Mouse (Mus musculus) cerebellum, postnatal 36 days (tissue): Measurements from ENCODE around the gene Kifc1.
"Not testable (repeated sequence)": the region's sequence is repeated elsewhere in the genome, so short reads cannot be mapped to it uniquely, and the experiment has no call there.

Source experiments
- DNase-seq, 2 experiments: peaks; one replicate each; pipeline ENCODE4 v3.0.0; 2021 to 2022; ENCODE audit warnings: mixed read lengths in 2 of 2

Gene Kifc1

GRCm38 (mm10) chr17:33918293-33919203 lies 28.1 kb upstream of the Kifc1 start:
- DNase-seq = no peak

- no peak for DNase-seq
Observed at GRCm38 (mm10) chr17:33917656-33918292, 27.3 kb upstream of the Kifc1 start.

GRCm38 (mm10) chr17:33916847-33917655 lies 26.6 kb upstream of the Kifc1 start:
- DNase-seq = no peak

- DNase-seq = no peak
Observed at GRCm38 (mm10) chr17:33916294-33916693, 25.8 kb upstream of the Kifc1 start.

- DNase-seq = peak; percentile 96 to 99
Observed at GRCm38 (mm10) chr17:33915671-33916250, 25.3 kb upstream of the Kifc1 start, which contains the start of the genes Tapbp and Zbtb22. Gene Tapbp (plus strand): TSS chr17:33915899. Gene Zbtb22 (plus strand): TSS chr17:33915904.

GRCm38 (mm10) chr17:33914969-33915391 lies 24.5 kb upstream of the Kifc1 start:
- no peak for DNase-seq

GRCm38 (mm10) chr17:33913905-33914304 lies 23.4 kb upstream of the Kifc1 start:
- no peak for DNase-seq

- no peak for DNase-seq
Observed at GRCm38 (mm10) chr17:33913264-33913663, 22.8 kb upstream of the Kifc1 start.

- no peak for DNase-seq
Observed at GRCm38 (mm10) chr17:33911813-33912414, 21.5 kb upstream of the Kifc1 start.

- no peak for DNase-seq
Observed at GRCm38 (mm10) chr17:33911052-33911812, 20.8 kb upstream of the Kifc1 start.

- no peak for DNase-seq
Observed at GRCm38 (mm10) chr17:33910346-33911051, 20.0 kb upstream of the Kifc1 start.

- DNase-seq = no peak
Observed at GRCm38 (mm10) chr17:33909869-33910250, 19.4 kb upstream of the Kifc1 start.

- DNase-seq = peak; percentile 98 to 99
Observed at GRCm38 (mm10) chr17:33909077-33909868, 18.8 kb upstream of the Kifc1 start, which contains the start of gene Daxx. Gene Daxx (plus strand): TSS chr17:33909414.

- peak; percentile 63 to 64 for DNase-seq
Observed at GRCm38 (mm10) chr17:33908331-33909076, 18.0 kb upstream of the Kifc1 start.

GRCm38 (mm10) chr17:33904835-33905234 lies 14.4 kb upstream of the Kifc1 start, which contains the start of gene Platr17:
Gene Platr17 (plus strand): TSS chr17:33905135.
- not testable (repeated sequence) for DNase-seq

- not testable (repeated sequence) for DNase-seq
Observed at GRCm38 (mm10) chr17:33903911-33904651, 13.6 kb upstream of the Kifc1 start.

- no peak for DNase-seq
Observed at GRCm38 (mm10) chr17:33902491-33902890, 12.0 kb upstream of the Kifc1 start.

GRCm38 (mm10) chr17:33902079-33902478 lies 11.6 kb upstream of the Kifc1 start:
- no peak for DNase-seq
